Mouse (Mus musculus) embryo, embryonic 10.5 days (tissue): Measurements from ENCODE around the gene Cyp3a41b.
"Not testable (repeated sequence)": the region's sequence is repeated elsewhere in the genome, so short reads cannot be mapped to it uniquely, and the experiment has no call there.

Source experiments
- DNase-seq: peaks from one replicate; pipeline ENCODE4 v3.0.0-alpha.2; 2015; ENCODE audit warnings: low spot score

Cyp3a41b gene

DNA sequence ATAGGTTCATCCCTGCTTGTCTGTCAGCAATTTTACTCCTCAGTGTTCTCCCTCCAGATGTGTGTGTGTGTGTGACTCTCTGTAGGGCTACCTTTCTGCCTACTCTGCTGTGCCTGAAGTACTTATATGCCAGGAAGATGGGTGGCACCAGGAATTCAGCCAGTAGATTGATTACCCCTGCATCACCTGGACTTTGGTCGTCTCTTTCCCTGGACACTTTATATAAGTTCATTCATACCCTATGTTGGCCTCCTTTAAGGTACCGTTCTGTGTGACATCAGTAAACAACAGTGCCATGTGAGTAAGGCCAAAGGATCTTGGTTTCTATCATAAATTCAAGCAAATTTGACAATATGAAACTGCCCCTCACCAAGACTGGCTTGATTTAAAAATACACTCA, at the start of gene Cyp3a41b:
Gene Cyp3a41b, minus strand, starts transcription at position 101 of the 400 bp plus-strand sequence.
- not testable (repeated sequence) for DNase-seq

GRCm38 (mm10) chr5:145632286-145632685, 47.8 kb upstream of the Cyp3a41b start:
- DNase-seq = not testable (repeated sequence)

DNA sequence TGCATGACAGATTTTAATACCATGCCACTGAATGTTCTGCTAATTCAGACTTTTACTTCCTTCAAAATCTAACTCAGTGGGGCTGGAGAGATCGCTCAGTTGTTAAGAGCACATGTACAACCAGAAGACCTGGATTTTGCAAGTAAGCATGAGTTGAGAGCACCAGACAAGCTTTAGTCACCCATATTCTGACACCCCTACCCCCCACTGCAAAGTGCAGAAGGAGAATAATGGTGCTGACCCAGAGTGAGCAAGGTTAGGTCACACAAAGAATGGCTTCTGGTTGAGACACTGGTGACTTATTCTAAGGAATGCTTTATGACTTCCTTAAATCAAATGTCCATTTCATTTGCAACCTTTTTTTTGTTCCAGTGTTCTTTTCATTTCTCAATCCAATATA, 20.4 kb upstream of the Cyp3a41b start:
- not testable (repeated sequence) for DNase-seq

GRCm38 (mm10) chr5:145597851-145598250, 13.3 kb upstream of the Cyp3a41b start:
- not testable (repeated sequence) for DNase-seq

DNA sequence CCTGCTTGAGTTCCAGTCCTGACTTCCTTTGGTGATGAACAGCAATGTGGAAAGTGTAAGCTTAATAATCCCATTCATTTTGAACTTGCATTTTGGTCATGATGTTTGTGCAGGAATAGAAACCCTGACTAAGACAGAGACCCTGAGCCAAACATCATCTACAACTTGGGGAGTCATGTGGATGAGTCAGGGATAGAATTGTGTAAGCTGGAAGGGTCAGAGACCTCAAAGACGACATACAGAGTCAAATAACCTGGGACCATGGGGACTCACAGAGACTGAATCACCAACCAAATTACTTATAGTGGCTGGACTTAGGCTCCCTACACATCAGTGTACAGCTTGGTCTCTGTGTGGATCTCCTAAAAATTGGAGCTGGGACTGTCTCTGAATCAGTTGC, 7.2 kb downstream of the Cyp3a41b start:
- not testable (repeated sequence) for DNase-seq

DNA sequence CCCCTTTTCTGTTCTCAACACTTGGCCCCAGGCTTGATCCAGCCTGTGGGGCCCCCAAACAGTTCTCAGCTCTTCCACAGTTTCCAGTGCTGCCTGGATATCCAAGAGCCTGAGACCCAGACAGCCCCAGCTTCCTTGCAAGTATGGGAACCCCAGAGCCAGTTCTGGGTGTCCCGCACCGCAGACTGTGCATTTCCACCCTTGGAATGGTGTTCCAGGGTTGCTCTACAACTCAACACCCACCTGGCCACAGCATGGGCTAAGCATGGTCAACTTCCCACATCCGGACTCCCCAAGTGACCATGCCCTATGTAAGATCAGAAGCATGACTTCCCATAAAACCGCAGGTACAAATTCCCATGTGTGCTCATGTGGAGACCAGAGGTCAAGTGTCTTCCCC, 8.9 kb downstream of the Cyp3a41b start:
- DNase-seq = not testable (repeated sequence)

DNA sequence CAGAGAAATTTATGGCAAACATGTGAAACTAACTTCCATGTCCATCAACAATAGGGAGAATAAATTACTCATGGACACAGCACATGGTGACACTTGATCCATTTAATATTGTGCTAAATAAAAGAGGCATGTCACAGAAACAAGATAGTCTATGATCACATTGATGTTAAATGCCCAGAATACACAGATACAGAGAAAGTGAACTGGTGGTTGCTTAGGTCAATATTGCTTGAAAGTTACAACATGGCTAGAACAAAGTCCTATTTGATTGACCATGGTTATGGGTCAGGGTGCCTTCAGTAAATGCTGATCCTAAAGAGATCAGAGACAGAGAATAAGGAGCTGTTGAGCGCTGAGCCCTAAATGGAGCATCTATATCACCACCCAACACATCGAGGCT, 12.6 kb downstream of the Cyp3a41b start:
- not testable (repeated sequence) for DNase-seq
